Mouse (Mus musculus): ENCODE measurements around the gene Slc4a10. TPM values are rescaled to one million over a fixed set of nuclear protein-coding genes. Genes with fewer than 3 reads are reported as not detected.
A peak's percentile ranks its signal among the peaks of the same experiment; 100 is the strongest.

The Slc4a10 gene
- polyA plus RNA-seq, 1 experiment from 2014 or later, result 6.6 TPM

GRCm38 (mm10) chr2:62362211-62362610 lies 315.9 kb downstream of the Slc4a10 start:
- WGBS, result 86% methylated on average over 9 of the region's 9 CpGs
- H3K4me3 ChIP-seq (ENCODE audit: low read depth, low read length), result no peak overlapping the region
- H3K36me3 ChIP-seq (ENCODE audit: control insufficient read depth, insufficient read depth, low read length), result no peaks in the 10 kb centered on the region
- ATAC-seq (no peak), DNase-seq (ENCODE audit: low spot score) (no peak)
- no peak overlapping the region for H3K4me2 ChIP-seq (ENCODE audit: low read length)
- H3K9ac ChIP-seq (ENCODE audit: low read length), result no peak overlapping the region
- no peaks in the 10 kb centered on the region; the same call in 1 of the 2 replicates for H3K4me1 ChIP-seq (ENCODE audit: control insufficient read depth, insufficient read depth, low read length)
- 0 out of 2 replicates have a peak overlapping the region, but pooled peaks have one; percentile 11 for H3K27ac ChIP-seq (ENCODE audit: low read depth, low read length)
- no peaks in the 10 kb centered on the region for H3K27me3 ChIP-seq (replicated peaks; ENCODE audit: control insufficient read depth, insufficient read depth, low read length)
- no peaks in the 10 kb centered on the region for H3K9me3 ChIP-seq (replicated peaks; ENCODE audit: control insufficient read depth, low read length)

- DNase-seq (ENCODE audit: low spot score) (no peak), ATAC-seq (no peak)
- no peaks in the 10 kb centered on the region for H3K9me3 ChIP-seq (replicated peaks; ENCODE audit: control insufficient read depth, low read length)
- no peaks in the 10 kb centered on the region; the same call in 1 of the 2 replicates for H3K4me1 ChIP-seq (ENCODE audit: control insufficient read depth, insufficient read depth, low read length)
- no peaks in the 10 kb centered on the region for H3K27me3 ChIP-seq (replicated peaks; ENCODE audit: control insufficient read depth, insufficient read depth, low read length)
- H3K4me3 ChIP-seq (ENCODE audit: low read depth, low read length), result no peak overlapping the region
- no peak overlapping the region for H3K27ac ChIP-seq (ENCODE audit: low read depth, low read length)
- H3K9ac ChIP-seq (ENCODE audit: low read length), result no peak overlapping the region
- 83% methylated on average over 4 of the region's 4 CpGs for WGBS
- H3K36me3 ChIP-seq (ENCODE audit: control insufficient read depth, insufficient read depth, low read length), result no peaks in the 10 kb centered on the region
- no peak overlapping the region for H3K4me2 ChIP-seq (ENCODE audit: low read length)
Measured at GRCm38 (mm10) chr2:62363606-62364005, 317.3 kb downstream of the Slc4a10 start.

GRCm38 (mm10) chr2:62368349-62369053 lies 322.2 kb downstream of the Slc4a10 start:
- Histone ChIP-seq H3K4me1 (ENCODE audit: control insufficient read depth, insufficient read depth, low read length) (no peaks in the 10 kb centered on the region), H3K36me3 (ENCODE audit: control insufficient read depth, insufficient read depth, low read length) (no peaks in the 10 kb centered on the region), H3K9ac (ENCODE audit: low read length) (no peak overlapping the region), H3K9me3 (replicated peaks; ENCODE audit: control insufficient read depth, low read length) (no peaks in the 10 kb centered on the region), H3K4me2 (ENCODE audit: low read length) (no peak overlapping the region), H3K27ac (ENCODE audit: low read depth, low read length) (no peak overlapping the region), H3K4me3 (ENCODE audit: low read depth, low read length) (no peak overlapping the region), H3K27me3 (replicated peaks; ENCODE audit: control insufficient read depth, insufficient read depth, low read length) (no peaks in the 10 kb centered on the region)
- WGBS, result 68% methylated on average over 5 of the region's 5 CpGs
- DNase-seq (ENCODE audit: low spot score) (peak; percentile 29), ATAC-seq (no peak)

- Histone ChIP-seq H3K4me2 (ENCODE audit: low read length) (no peak overlapping the region), H3K27me3 (replicated peaks; ENCODE audit: control insufficient read depth, insufficient read depth, low read length) (no peaks in the 10 kb centered on the region), H3K4me1 (ENCODE audit: control insufficient read depth, insufficient read depth, low read length) (no peaks in the 10 kb centered on the region), H3K4me3 (ENCODE audit: low read depth, low read length) (no peak overlapping the region), H3K27ac (ENCODE audit: low read depth, low read length) (no peak overlapping the region), H3K36me3 (ENCODE audit: control insufficient read depth, insufficient read depth, low read length) (no peaks in the 10 kb centered on the region), H3K9me3 (replicated peaks; ENCODE audit: control insufficient read depth, low read length) (no peaks in the 10 kb centered on the region), H3K9ac (ENCODE audit: low read length) (no peak overlapping the region)
- WGBS, result 79% methylated on average over 2 of the region's 2 CpGs
- ATAC-seq (no peak), DNase-seq (ENCODE audit: low spot score) (no peak)
Measured at GRCm38 (mm10) chr2:62370048-62370447, 323.8 kb downstream of the Slc4a10 start.

- DNase-seq (ENCODE audit: low spot score) (peak; percentile 20), ATAC-seq (no peak)
- H3K4me3 ChIP-seq (ENCODE audit: low read depth, low read length), result no peak overlapping the region
- WGBS, result 61% methylated on average over 11 of the region's 11 CpGs
- H3K4me2 ChIP-seq (ENCODE audit: low read length), result no peak overlapping the region
- H3K27me3 ChIP-seq (replicated peaks; ENCODE audit: control insufficient read depth, insufficient read depth, low read length), result no peaks in the 10 kb centered on the region
- H3K36me3 ChIP-seq (ENCODE audit: control insufficient read depth, insufficient read depth, low read length), result no peaks in the 10 kb centered on the region
- no peak overlapping the region for H3K9ac ChIP-seq (ENCODE audit: low read length)
- H3K27ac ChIP-seq (ENCODE audit: low read depth, low read length), result no peak overlapping the region
- no peaks in the 10 kb centered on the region for H3K4me1 ChIP-seq (ENCODE audit: control insufficient read depth, insufficient read depth, low read length)
- H3K9me3 ChIP-seq (replicated peaks; ENCODE audit: control insufficient read depth, low read length), result no peaks in the 10 kb centered on the region
Measured at GRCm38 (mm10) chr2:62373692-62374091, 327.4 kb downstream of the Slc4a10 start.

Other genes with a start within 250 kb of the Slc4a10 start
- 46.3 and 47.2 TPM in 2 replicates for gene Tbr1, start 243.5 kb upstream of the Slc4a10 start, polyA plus RNA-seq (2014; fragmentation: Nextera tagmentation; extraction: Ambion mirVana)